Mouse (Mus musculus): ENCODE measurements at regions not wholly inside any gene's neighbourhood (a gene's known extent, or its start where the extent isn't known, plus 50 kb on each side); places are given as distances from the start of the nearest gene placed in this dataset.
A peak's percentile ranks its signal among the peaks of the same experiment; 100 is the strongest.

GRCm38 (mm10) chr11:19714888-19715595 is 209.1 kb upstream of the Spred2 start:
- Histone ChIP-seq H3K27me3 (ENCODE audit: insufficient read depth, poor library complexity, severe bottlenecking) (no peaks in the 10 kb centered on the region), H3K4me3 (no peak overlapping the region), H3K36me3 (no peaks in the 10 kb centered on the region), H3K27ac (no peak overlapping the region; the same call in 1 of the 2 replicates), H3K4me1 (replicated peaks) (peaks cover 5% of the 10 kb centered on the region; the same call in 1 of the 2 replicates), H3K9me3 (no peaks in the 10 kb centered on the region)
- DNase-seq (ENCODE audit: low spot score) = no peak
- WGBS = 20% methylated on average over 8 of the region's 8 CpGs

GRCm38 (mm10) chr11:19718165-19718564 is 206.0 kb upstream of the Spred2 start:
- no peaks in the 10 kb centered on the region for H3K27me3 ChIP-seq (ENCODE audit: insufficient read depth, poor library complexity, severe bottlenecking)
- 96% methylated on average over 9 of the region's 9 CpGs for WGBS
- H3K27ac ChIP-seq = no peak overlapping the region
- no peaks in the 10 kb centered on the region for H3K9me3 ChIP-seq
- H3K4me1 ChIP-seq (replicated peaks) = peaks cover 5% of the 10 kb centered on the region; the same call in 1 of the 2 replicates
- DNase-seq (ENCODE audit: low spot score) = no peak
- H3K36me3 ChIP-seq = no peaks in the 10 kb centered on the region
- no peak overlapping the region for H3K4me3 ChIP-seq

GRCm38 (mm10) chr11:19729031-19729430 is 195.1 kb upstream of the Spred2 start:
- Histone ChIP-seq H3K4me1 (replicated peaks) (no peaks in the 10 kb centered on the region), H3K27me3 (ENCODE audit: insufficient read depth, poor library complexity, severe bottlenecking) (no peaks in the 10 kb centered on the region), H3K9me3 (no peaks in the 10 kb centered on the region), H3K27ac (no peak overlapping the region), H3K36me3 (no peaks in the 10 kb centered on the region), H3K4me3 (no peak overlapping the region)
- WGBS = 96% methylated on average over 8 of the region's 8 CpGs
- no peak for DNase-seq (ENCODE audit: low spot score)

GRCm38 (mm10) chr11:19730747-19731146 is 193.4 kb upstream of the Spred2 start:
- DNase-seq (ENCODE audit: low spot score) = no peak
- 86% methylated on average over 5 of the region's 5 CpGs for WGBS
- no peaks in the 10 kb centered on the region for H3K36me3 ChIP-seq

GRCm38 (mm10) chr11:19736076-19736475 is 188.1 kb upstream of the Spred2 start:
- H3K4me3 ChIP-seq = no peak overlapping the region
- WGBS = 95% methylated on average over 7 of the region's 7 CpGs
- H3K9me3 ChIP-seq = no peaks in the 10 kb centered on the region
- DNase-seq (ENCODE audit: low spot score) = no peak
- H3K4me1 ChIP-seq (replicated peaks) = no peaks in the 10 kb centered on the region
- H3K36me3 ChIP-seq = no peaks in the 10 kb centered on the region
- no peak overlapping the region for H3K27ac ChIP-seq
- no peaks in the 10 kb centered on the region for H3K27me3 ChIP-seq (ENCODE audit: insufficient read depth, poor library complexity, severe bottlenecking)

More at GRCm38 (mm10) chr11:19730747-19731146, 193.4 kb upstream of the Spred2 start:
- H3K4me3 ChIP-seq = no peak overlapping the region
- no peaks in the 10 kb centered on the region for H3K9me3 ChIP-seq
- H3K27ac ChIP-seq = no peak overlapping the region
- no peaks in the 10 kb centered on the region for H3K4me1 ChIP-seq (replicated peaks)
- H3K27me3 ChIP-seq (ENCODE audit: insufficient read depth, poor library complexity, severe bottlenecking) = no peaks in the 10 kb centered on the region

GRCm38 (mm10) chr11:19736926-19737325 is 187.2 kb upstream of the Spred2 start:
- Histone ChIP-seq H3K27ac (no peak overlapping the region), H3K9me3 (no peaks in the 10 kb centered on the region), H3K4me1 (replicated peaks) (no peaks in the 10 kb centered on the region), H3K27me3 (ENCODE audit: insufficient read depth, poor library complexity, severe bottlenecking) (no peaks in the 10 kb centered on the region), H3K4me3 (no peak overlapping the region), H3K36me3 (no peaks in the 10 kb centered on the region)
- WGBS = 78% methylated on average over 7 of the region's 7 CpGs
- DNase-seq (ENCODE audit: low spot score) = no peak

- Histone ChIP-seq H3K27ac (no peak overlapping the region), H3K4me1 (replicated peaks) (no peaks in the 10 kb centered on the region), H3K9me3 (no peaks in the 10 kb centered on the region), H3K4me3 (no peak overlapping the region), H3K36me3 (no peaks in the 10 kb centered on the region), H3K27me3 (ENCODE audit: insufficient read depth, poor library complexity, severe bottlenecking) (no peaks in the 10 kb centered on the region)
- DNase-seq (ENCODE audit: low spot score) = no peak
- WGBS = 81% methylated on average over 5 of the region's 5 CpGs
Measured at GRCm38 (mm10) chr11:19737331-19737730, 186.8 kb upstream of the Spred2 start.

GRCm38 (mm10) chr11:19737807-19738206 is 186.4 kb upstream of the Spred2 start:
- no peak for DNase-seq (ENCODE audit: low spot score)
- Histone ChIP-seq H3K4me3 (no peak overlapping the region), H3K36me3 (no peaks in the 10 kb centered on the region), H3K27ac (no peak overlapping the region), H3K27me3 (ENCODE audit: insufficient read depth, poor library complexity, severe bottlenecking) (no peaks in the 10 kb centered on the region), H3K9me3 (no peaks in the 10 kb centered on the region), H3K4me1 (replicated peaks) (no peaks in the 10 kb centered on the region)
- WGBS = 72% methylated on average over 5 of the region's 5 CpGs

- H3K9me3 ChIP-seq = no peaks in the 10 kb centered on the region
- 72% methylated on average over 9 of the region's 9 CpGs for WGBS
- H3K4me1 ChIP-seq (replicated peaks) = no peaks in the 10 kb centered on the region
- DNase-seq (ENCODE audit: low spot score) = no peak
- H3K27me3 ChIP-seq (ENCODE audit: insufficient read depth, poor library complexity, severe bottlenecking) = no peaks in the 10 kb centered on the region
- H3K27ac ChIP-seq = peak overlapping the region; percentile 29; the same call in 1 of the 2 replicates
- H3K4me3 ChIP-seq = no peak overlapping the region
- H3K36me3 ChIP-seq = no peaks in the 10 kb centered on the region
Measured at GRCm38 (mm10) chr11:19739527-19740151, 184.5 kb upstream of the Spred2 start.

- Histone ChIP-seq H3K9me3 (no peaks in the 10 kb centered on the region), H3K4me3 (no peak overlapping the region), H3K4me1 (replicated peaks) (no peaks in the 10 kb centered on the region), H3K27me3 (ENCODE audit: insufficient read depth, poor library complexity, severe bottlenecking) (no peaks in the 10 kb centered on the region), H3K36me3 (no peaks in the 10 kb centered on the region), H3K27ac (no peak overlapping the region)
- no peak for DNase-seq (ENCODE audit: low spot score)
- WGBS = 85% methylated on average over 3 of the region's 3 CpGs
Measured at GRCm38 (mm10) chr11:19740562-19740961, 183.6 kb upstream of the Spred2 start.

GRCm38 (mm10) chr11:19747097-19747972 is 176.8 kb upstream of the Spred2 start:
- H3K36me3 ChIP-seq = no peaks in the 10 kb centered on the region
- H3K9me3 ChIP-seq = no peaks in the 10 kb centered on the region
- 49% methylated on average over 11 of the region's 11 CpGs for WGBS
- no peak for DNase-seq (ENCODE audit: low spot score)
- H3K27ac ChIP-seq = peak overlapping the region; percentile 16; the same call in 1 of the 2 replicates
- peaks cover 9% of the 10 kb centered on the region for H3K4me1 ChIP-seq (replicated peaks)
- no peaks in the 10 kb centered on the region for H3K27me3 ChIP-seq (ENCODE audit: insufficient read depth, poor library complexity, severe bottlenecking)
- no peak overlapping the region for H3K4me3 ChIP-seq

GRCm38 (mm10) chr11:19747973-19748559 is 176.1 kb upstream of the Spred2 start:
- H3K27me3 ChIP-seq (ENCODE audit: insufficient read depth, poor library complexity, severe bottlenecking) = no peaks in the 10 kb centered on the region
- 61% methylated on average over 14 of the region's 14 CpGs for WGBS
- no peaks in the 10 kb centered on the region for H3K9me3 ChIP-seq
- peak overlapping the region; percentile 16; the same call in 1 of the 2 replicates for H3K27ac ChIP-seq
- H3K4me1 ChIP-seq (replicated peaks) = peaks cover 9% of the 10 kb centered on the region
- DNase-seq (ENCODE audit: low spot score) = peak; percentile 16
- H3K36me3 ChIP-seq = no peaks in the 10 kb centered on the region
- H3K4me3 ChIP-seq = no peak overlapping the region

Data from hindbrain, embryonic 10.5 days (tissue).